Mouse (Mus musculus) hindlimb bud, embryonic 11.5 days (tissue): ENCODE data around the gene Zcchc8.
"Not testable (repeated sequence)": the region's sequence is repeated elsewhere in the genome, so short reads cannot be mapped to it uniquely, and the experiment has no call there.

ENCODE experiments used
- DNase-seq: peaks from one replicate; pipeline ENCODE4 v3.0.0-alpha.2; 2012; ENCODE audit warnings: low read depth, low spot score; ENCODE audit errors: extremely low spot score

Gene Zcchc8

DNA sequence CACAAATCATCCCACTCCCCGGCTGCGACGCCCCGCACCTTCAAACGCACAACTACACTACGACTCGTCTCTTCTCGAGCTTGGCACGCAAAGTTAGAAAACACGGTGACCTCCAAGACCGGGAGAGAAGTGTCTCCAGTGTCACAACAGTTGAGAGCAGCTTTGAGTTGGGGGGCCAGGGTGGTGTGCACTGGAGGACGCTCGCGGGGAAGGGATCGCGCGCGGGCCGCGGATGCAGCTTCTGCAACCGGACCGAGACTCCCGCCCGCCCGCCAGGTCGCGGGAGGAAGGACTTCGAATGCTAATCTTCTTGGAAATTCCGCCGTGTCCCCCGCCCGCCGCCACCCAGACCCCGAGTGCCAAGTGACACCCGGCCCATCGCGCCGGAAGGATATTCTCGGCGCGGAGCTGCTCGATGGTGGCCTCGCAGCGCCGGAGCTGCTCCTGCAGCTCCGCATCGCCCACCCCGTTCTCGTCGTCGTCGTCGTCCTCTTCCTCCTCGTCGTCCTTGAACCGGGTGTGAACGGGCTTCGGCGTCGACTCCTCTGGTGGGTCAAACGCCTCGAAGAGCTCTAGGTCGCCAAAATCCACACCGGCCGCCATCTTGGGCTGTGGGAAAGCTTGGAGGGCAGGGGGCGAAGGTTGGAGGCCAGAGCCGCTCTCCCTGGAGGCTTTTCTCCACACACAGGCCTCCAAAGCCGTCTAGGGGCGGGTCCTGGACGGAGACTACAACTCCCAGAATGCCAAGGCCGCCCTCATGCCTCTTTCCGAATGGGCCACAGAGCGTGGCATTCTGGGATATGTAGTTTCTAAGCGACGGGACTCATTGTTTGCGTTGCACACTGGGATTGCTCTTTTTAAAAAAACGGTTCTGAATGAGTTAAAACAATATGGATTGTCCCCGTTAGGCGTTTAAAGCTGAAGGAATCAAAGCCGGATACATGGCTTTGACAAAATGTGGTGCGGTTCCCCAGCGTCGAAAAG is at the start of gene Zcchc8:
Gene Zcchc8 (minus strand): TSS at position 773 of the 984 bp plus-strand sequence.
- DNase-seq: peak; percentile 99

GRCm38 (mm10) chr5:123766455-123766854 is 45.6 kb upstream of the Zcchc8 start:
- not testable (repeated sequence) for DNase-seq

- no peak for DNase-seq
Measured at GRCm38 (mm10) chr5:123765506-123765905, 44.6 kb upstream of the Zcchc8 start.

GRCm38 (mm10) chr5:123749065-123750064 is 28.5 kb upstream of the Zcchc8 start, which contains the start of the genes Rsrc2 and Kntc1:
Rsrc2 (minus strand) TSS chr5:123749414.
Kntc1 (plus strand) TSS chr5:123749716.
- DNase-seq: peak; percentile 97

DNA sequence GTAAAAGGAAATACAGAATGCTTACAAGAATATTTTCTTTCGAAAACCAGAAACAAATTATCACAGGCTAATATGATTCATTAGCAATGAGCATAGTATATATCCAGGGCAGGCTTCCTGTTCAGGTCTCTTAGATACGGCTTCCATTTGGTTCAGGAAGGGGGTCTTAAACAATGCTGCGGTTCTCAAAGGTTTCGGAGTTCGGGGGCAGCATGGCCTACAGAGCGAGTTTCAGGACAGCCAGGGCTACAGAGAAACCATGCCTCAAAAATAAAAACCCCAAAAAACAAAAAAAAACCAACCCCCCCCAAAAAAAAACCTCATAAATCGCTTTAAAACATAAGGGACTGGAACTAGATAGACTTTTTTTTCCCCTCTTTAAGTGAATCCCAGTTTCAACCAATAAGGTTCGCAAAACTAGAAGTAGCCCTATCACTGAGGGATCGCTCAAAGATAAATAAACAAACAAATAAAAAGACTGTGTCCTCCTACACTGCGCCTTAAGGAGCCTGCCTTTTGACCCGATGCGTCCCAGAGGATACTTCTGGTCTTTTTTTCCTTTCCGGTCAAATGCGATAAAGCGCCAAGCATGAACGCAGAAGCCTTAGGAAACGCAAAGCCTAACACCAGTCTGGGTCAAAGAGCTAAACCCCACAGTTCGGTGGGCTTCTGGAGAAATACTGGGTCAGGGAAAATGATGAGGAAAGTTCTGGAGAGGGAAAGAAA is 27.6 kb upstream of the Zcchc8 start:
- DNase-seq: no peak

GRCm38 (mm10) chr5:123747604-123748003 is 26.7 kb upstream of the Zcchc8 start:
- DNase-seq: no peak

- DNase-seq: no peak
Measured at GRCm38 (mm10) chr5:123746253-123746652, 25.4 kb upstream of the Zcchc8 start.

GRCm38 (mm10) chr5:123744358-123744757 is 23.5 kb upstream of the Zcchc8 start:
- DNase-seq: no peak

- no peak for DNase-seq
Measured at GRCm38 (mm10) chr5:123730981-123731380, 10.1 kb upstream of the Zcchc8 start.

DNA sequence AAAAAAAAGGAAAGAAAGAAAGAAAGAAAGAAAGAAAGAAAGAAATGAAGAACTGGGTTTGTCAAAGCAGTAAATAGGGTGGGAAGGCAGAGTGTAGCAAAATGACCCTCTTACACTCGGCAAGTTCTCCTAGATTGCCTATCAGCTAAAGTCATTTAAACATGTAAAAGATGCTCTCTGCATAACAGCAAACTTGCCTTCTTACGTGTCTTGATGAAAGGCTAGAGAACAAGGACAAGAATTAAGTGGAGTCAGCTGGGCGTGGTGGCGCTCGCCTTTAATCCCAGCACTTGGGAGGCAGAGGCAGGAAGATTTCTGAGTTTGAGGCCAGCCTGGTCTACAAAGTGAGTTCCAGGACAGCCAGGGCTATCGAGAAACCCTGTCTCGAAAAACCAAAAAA is 2.9 kb upstream of the Zcchc8 start:
- DNase-seq: not testable (repeated sequence)

- no peak for DNase-seq
Measured at GRCm38 (mm10) chr5:123714622-123715021, 6.3 kb downstream of the Zcchc8 start.

- DNase-seq: no peak
Measured at GRCm38 (mm10) chr5:123713782-123714181, 7.1 kb downstream of the Zcchc8 start.

DNA sequence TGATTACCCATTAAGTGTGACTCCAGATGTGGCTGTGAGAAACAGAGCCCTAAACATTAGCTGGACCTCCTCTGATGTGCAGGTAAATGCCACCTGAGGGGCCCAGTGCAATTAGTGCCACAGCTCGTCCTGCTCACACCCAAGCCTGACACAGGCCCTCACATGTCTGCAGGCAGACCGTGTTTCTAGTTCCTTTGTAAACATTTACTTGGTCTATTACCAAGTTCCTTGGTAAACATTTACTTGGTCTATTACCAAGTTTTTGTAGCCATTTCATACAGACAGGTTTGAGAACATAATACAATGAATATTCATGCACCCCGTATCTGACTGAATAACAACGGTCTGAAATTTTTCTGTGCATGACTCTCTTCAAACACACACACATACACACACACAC is 11.3 kb downstream of the Zcchc8 start:
- DNase-seq: no peak

GRCm38 (mm10) chr5:123708598-123708997 is 12.3 kb downstream of the Zcchc8 start:
- no peak for DNase-seq

- no peak for DNase-seq
Measured at GRCm38 (mm10) chr5:123700625-123701024, 20.3 kb downstream of the Zcchc8 start.

- DNase-seq: no peak
Measured at GRCm38 (mm10) chr5:123699198-123699597, 21.7 kb downstream of the Zcchc8 start.

GRCm38 (mm10) chr5:123696961-123697360 is 23.9 kb downstream of the Zcchc8 start:
- DNase-seq: no peak

- DNase-seq: no peak
Measured at GRCm38 (mm10) chr5:123696244-123696643, 24.7 kb downstream of the Zcchc8 start.

DNA sequence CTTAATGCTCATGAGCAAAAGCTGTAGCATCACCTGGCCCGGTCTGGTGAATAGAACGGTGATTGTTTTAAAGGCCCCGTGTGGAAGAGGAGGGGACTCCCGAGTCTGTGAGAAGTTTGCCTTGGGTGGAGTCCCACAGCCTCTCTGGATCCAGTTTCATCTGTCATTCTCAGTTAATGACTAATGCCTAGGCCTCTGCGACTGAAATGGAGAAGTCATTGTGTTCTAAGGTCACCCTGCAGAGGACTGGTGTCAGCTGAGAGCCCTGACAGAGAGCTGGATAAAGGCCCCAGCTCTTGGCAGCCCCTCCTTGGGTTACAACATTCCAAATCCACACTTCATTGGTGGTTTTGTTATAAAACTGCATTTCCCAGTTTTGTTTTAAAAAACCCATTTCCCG is 26.4 kb downstream of the Zcchc8 start:
- no peak for DNase-seq
